Mouse (Mus musculus): ENCODE results near the gene March4.
A peak's percentile ranks its signal among the peaks of the same experiment; 100 is the strongest.

The March4 gene

GRCm38 (mm10) chr1:72439146-72439545 lies 97.6 kb downstream of the March4 start:
- DNase-seq = peak; percentile 78 to 80

- DNase-seq = no peak
These were observed 99.8 kb downstream of the March4 start for GRCm38 (mm10) chr1:72436967-72437366.

GRCm38 (mm10) chr1:72434510-72434909 lies 102.2 kb downstream of the March4 start:
- no peak for DNase-seq

- DNase-seq = no peak
These were observed 104.2 kb downstream of the March4 start for GRCm38 (mm10) chr1:72432579-72432978.

- DNase-seq = no peak
These were observed 107.5 kb downstream of the March4 start for GRCm38 (mm10) chr1:72429107-72429807.

GRCm38 (mm10) chr1:72428526-72428925 lies 108.2 kb downstream of the March4 start:
- DNase-seq = no peak

- DNase-seq = no peak
These were observed 110.3 kb downstream of the March4 start for GRCm38 (mm10) chr1:72426456-72426855.

- peak; percentile 90 to 92 for DNase-seq
These were observed 114.6 kb downstream of the March4 start for GRCm38 (mm10) chr1:72422121-72422520.

GRCm38 (mm10) chr1:72420220-72420619 lies 116.5 kb downstream of the March4 start:
- no peak for DNase-seq

- peak; percentile 61 to 66 for DNase-seq
These were observed 117.7 kb downstream of the March4 start for GRCm38 (mm10) chr1:72418744-72419655.

- no peak for DNase-seq
These were observed 122.0 kb downstream of the March4 start for GRCm38 (mm10) chr1:72414561-72415253.

GRCm38 (mm10) chr1:72414133-72414532 lies 122.6 kb downstream of the March4 start:
- DNase-seq = peak in 1 of 2 experiments; percentile 27

GRCm38 (mm10) chr1:72413205-72413604 lies 123.5 kb downstream of the March4 start:
- no peak for DNase-seq

GRCm38 (mm10) chr1:72411108-72411507 lies 125.6 kb downstream of the March4 start:
- no peak for DNase-seq

- DNase-seq = peak in 1 of 2 experiments; percentile 69
These were observed 126.8 kb downstream of the March4 start for GRCm38 (mm10) chr1:72409936-72410335.

GRCm38 (mm10) chr1:72406505-72407079 lies 130.1 kb downstream of the March4 start:
- DNase-seq = no peak

GRCm38 (mm10) chr1:72401331-72402069 lies 135.2 kb downstream of the March4 start:
- no peak for DNase-seq

GRCm38 (mm10) chr1:72400616-72401015 lies 136.1 kb downstream of the March4 start:
- peak; percentile 92 to 95 for DNase-seq

GRCm38 (mm10) chr1:72399720-72400401 lies 136.9 kb downstream of the March4 start:
- no peak for DNase-seq

- no peak for DNase-seq
These were observed 146.3 kb downstream of the March4 start for GRCm38 (mm10) chr1:72390420-72390819.

- no peak for DNase-seq
These were observed 153.1 kb downstream of the March4 start for GRCm38 (mm10) chr1:72383651-72384050.

Data from cerebellum, postnatal 25 days (tissue).